Mouse (Mus musculus): Measurements from ENCODE around the gene Hecw2. TPM values are rescaled to one million over a fixed set of nuclear protein-coding genes. Genes with fewer than 3 reads are reported as not detected.

Gene Hecw2
- polyA plus RNA-seq, 1 experiment from 2014 or later, result 2.5 TPM

DNA sequence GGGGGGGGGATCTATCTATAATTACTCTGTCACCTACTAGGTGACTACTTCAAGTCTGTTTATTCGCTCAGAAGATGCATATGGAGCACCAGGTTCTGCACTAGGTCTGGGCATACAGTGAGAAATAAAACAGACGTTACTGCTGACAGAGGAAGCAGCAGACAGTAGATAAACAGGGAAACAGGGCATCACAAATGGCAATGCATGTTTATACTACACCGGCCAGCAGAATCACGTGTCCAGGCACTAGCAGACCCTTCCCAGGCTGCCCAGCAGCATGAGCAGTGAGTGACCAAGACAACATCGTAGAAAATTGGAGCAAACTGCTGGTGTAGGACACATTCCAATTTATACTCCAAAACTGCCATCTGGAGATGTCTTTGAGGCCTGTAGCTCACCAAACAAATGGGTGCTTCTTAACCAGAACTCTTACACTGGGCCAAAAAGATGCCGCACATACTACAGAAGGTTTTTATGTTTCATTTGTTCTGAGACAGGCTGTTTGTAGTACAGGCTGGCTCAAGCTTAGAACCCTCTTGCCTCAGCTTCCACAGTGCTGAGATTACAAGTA, 41.7 kb downstream of the Hecw2 start:
- Histone ChIP-seq H3K4me1 (no peaks in the 10 kb centered on the region), H3K4me2 (no peak overlapping the region), H3K9me3 (replicated peaks) (no peaks in the 10 kb centered on the region), H3K36me3 (ENCODE audit: poor library complexity, severe bottlenecking) (no peaks in the 10 kb centered on the region), H3K4me3 (no peak overlapping the region), H3K27ac (no peak overlapping the region), H3K27me3 (no peaks in the 10 kb centered on the region), H3K9ac (no peak overlapping the region)
- no peak for ATAC-seq
- 86% methylated on average over 6 of the region's 6 CpGs for WGBS

DNA sequence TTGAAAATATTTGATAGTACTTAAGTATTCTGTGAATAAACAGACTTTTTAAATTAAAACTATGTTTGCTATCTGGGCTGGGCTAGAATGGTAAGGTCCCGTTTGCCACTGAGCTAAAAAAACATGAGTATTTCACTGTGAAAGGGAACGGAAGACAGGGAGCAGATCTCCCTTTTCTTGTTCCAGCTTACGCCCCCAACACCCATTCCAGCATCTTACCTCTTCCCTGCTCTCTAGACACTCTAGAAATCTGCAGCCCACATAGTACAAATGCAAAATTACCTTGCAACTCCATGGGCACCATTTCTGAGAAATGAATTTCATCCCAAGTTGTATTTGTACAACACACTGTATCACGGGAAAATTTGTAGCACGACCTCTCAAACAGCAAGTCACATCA, 49.9 kb downstream of the Hecw2 start:
- H3K36me3 ChIP-seq (ENCODE audit: poor library complexity, severe bottlenecking), result no peaks in the 10 kb centered on the region
- H3K4me1 ChIP-seq, result no peaks in the 10 kb centered on the region
- H3K4me2 ChIP-seq, result no peak overlapping the region
- ATAC-seq, result no peak
- H3K9ac ChIP-seq, result no peak overlapping the region
- H3K27ac ChIP-seq, result no peak overlapping the region
- no peak overlapping the region for H3K4me3 ChIP-seq
- H3K9me3 ChIP-seq (replicated peaks), result no peaks in the 10 kb centered on the region
- 91% methylated on average over 5 of the region's 5 CpGs for WGBS
- no peaks in the 10 kb centered on the region for H3K27me3 ChIP-seq

DNA sequence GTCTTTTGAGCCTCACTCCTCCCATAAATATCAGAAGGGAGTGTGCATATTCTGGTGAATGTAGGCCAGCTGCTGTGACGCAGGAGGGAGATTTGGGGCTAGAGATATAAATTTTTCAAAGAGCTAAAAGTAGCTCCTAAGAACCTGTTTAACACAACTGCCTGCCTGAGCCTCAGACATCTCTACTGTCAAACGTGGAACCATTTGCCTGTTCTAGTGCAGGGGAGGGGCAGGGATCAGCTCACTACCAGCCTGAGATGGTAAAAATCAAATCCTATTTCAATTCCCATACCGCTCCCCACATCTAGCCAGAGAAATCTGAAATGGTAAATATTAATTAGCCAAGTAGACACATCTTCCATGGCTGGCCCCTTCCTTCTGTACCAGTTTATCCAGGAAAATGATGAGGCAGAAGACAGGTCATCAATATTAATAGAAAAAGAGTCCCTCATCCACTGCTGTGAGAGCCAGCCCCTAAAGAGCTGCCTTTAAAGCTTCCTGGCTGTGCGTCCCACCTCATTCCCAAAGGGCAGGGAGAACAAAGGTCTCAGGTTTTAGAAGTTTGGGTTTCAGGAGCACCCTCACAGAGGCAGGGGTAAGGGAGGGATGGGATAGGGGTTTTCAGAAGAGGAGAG, 61.0 kb downstream of the Hecw2 start:
- H3K4me2 ChIP-seq, result no peak overlapping the region
- H3K4me1 ChIP-seq, result no peaks in the 10 kb centered on the region
- no peak overlapping the region for H3K9ac ChIP-seq
- 71% methylated on average over 4 of the region's 4 CpGs for WGBS
- no peak overlapping the region for H3K27ac ChIP-seq
- H3K36me3 ChIP-seq (ENCODE audit: poor library complexity, severe bottlenecking), result no peaks in the 10 kb centered on the region
- H3K27me3 ChIP-seq, result no peaks in the 10 kb centered on the region
- no peaks in the 10 kb centered on the region for H3K9me3 ChIP-seq (replicated peaks)
- H3K4me3 ChIP-seq, result no peak overlapping the region
- no peak; the same call in 1 of the 2 replicates for ATAC-seq

DNA sequence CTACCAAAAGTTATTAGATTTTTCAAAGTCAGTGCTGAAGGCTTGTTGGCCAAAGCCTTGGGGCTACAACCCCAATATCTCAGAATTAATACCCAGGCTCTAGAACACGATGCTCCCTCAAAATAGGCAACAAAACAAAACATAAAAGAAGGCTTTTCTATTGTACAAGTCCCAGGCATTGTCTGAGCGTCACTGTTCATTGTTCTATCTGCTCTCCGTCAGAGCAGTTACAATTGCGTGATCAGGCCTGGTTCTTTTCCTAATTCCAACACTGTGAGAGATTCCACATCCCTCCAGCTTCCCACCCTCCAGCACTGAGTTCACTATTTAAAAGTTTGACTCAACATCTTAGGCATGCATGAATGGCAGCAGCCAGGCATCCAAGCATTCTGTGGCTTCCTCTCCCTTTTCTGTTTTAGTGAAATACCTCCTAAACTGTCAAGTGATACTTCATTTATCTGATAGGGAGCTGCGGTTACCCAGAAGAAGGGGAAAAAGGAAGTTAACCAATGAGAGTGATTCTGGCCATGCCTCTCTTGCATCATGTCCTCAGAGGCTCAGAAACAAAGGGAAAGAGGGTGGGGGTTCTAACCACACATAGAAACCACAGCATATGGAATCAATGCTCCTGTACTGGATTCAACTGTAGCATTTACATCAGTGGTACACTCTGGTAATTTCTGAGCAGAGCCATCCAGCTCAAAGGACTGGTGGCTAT, 66.1 kb downstream of the Hecw2 start:
- WGBS, result 43% methylated on average over 5 of the region's 5 CpGs

DNA sequence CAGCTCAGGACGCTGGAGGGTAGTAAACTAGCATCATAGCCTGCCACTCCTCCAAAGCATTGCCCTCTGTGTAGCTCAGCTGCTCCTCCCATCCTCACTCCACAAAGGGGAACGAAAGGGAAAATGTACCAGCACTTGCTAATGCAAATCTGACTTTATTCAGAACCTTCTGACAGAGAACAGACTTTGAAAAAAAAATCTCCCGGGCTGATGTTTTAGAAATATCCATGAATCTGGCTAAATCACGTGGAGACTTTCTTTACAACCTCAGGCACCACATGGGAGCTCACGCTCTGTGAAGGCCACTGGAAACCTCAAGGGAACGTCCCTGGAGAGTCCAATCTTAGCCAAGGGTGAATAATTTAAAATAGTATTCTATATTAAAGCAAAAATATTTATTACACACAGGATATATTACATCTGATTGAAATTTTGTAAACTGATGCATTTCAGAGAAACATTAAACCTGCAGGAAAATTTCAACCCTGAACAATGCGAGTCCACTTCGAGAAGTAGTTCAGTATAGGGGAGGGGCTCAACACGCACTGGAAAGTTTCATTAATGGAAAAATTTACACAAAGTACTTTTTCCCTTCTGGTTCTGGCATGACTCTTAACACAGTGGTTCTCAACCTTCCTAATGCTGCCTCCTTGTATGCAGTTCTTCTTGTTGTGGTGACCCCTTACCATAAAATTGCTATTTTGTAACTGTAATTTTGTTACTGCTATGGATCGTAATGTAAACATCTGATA, 67.8 kb downstream of the Hecw2 start:
- ATAC-seq, result no peak
- no peaks in the 10 kb centered on the region for H3K27me3 ChIP-seq
- no peak overlapping the region for H3K9ac ChIP-seq
- H3K4me3 ChIP-seq, result no peak overlapping the region
- H3K4me2 ChIP-seq, result no peak overlapping the region
- 80% methylated on average over 10 of the region's 10 CpGs for WGBS
- H3K27ac ChIP-seq, result no peak overlapping the region
- H3K9me3 ChIP-seq (replicated peaks), result no peaks in the 10 kb centered on the region
- H3K36me3 ChIP-seq (ENCODE audit: poor library complexity, severe bottlenecking), result no peaks in the 10 kb centered on the region
- no peaks in the 10 kb centered on the region for H3K4me1 ChIP-seq

More for the DNA sequence above, 66.1 kb downstream of the Hecw2 start:
- Histone ChIP-seq H3K36me3 (ENCODE audit: poor library complexity, severe bottlenecking) (no peaks in the 10 kb centered on the region), H3K27me3 (no peaks in the 10 kb centered on the region), H3K27ac (no peak overlapping the region), H3K4me2 (no peak overlapping the region), H3K4me1 (no peaks in the 10 kb centered on the region), H3K9me3 (replicated peaks) (no peaks in the 10 kb centered on the region), H3K4me3 (no peak overlapping the region), H3K9ac (no peak overlapping the region)
- ATAC-seq, result no peak

GRCm38 (mm10) chr1:54122551-54122950, 72.4 kb downstream of the Hecw2 start:
- Histone ChIP-seq H3K9ac (no peak overlapping the region), H3K4me3 (no peak overlapping the region), H3K4me1 (peaks cover 5% of the 10 kb centered on the region), H3K4me2 (no peak overlapping the region), H3K36me3 (ENCODE audit: poor library complexity, severe bottlenecking) (no peaks in the 10 kb centered on the region), H3K27me3 (no peaks in the 10 kb centered on the region), H3K9me3 (replicated peaks) (no peaks in the 10 kb centered on the region), H3K27ac (no peak overlapping the region)
- no peak for ATAC-seq
- 94% methylated on average over 2 of the region's 2 CpGs for WGBS

- peaks cover 5% of the 10 kb centered on the region for H3K4me1 ChIP-seq
- H3K9me3 ChIP-seq (replicated peaks), result no peaks in the 10 kb centered on the region
- H3K27ac ChIP-seq, result no peak overlapping the region
- ATAC-seq, result no peak
- H3K27me3 ChIP-seq, result no peaks in the 10 kb centered on the region
- WGBS, result 87% methylated on average over 5 of the region's 5 CpGs
- H3K36me3 ChIP-seq (ENCODE audit: poor library complexity, severe bottlenecking), result no peaks in the 10 kb centered on the region
- H3K4me2 ChIP-seq, result no peak overlapping the region
- no peak overlapping the region for H3K4me3 ChIP-seq
- no peak overlapping the region for H3K9ac ChIP-seq
Observed at GRCm38 (mm10) chr1:54121071-54121730, 73.8 kb downstream of the Hecw2 start.

- H3K9me3 ChIP-seq (replicated peaks), result no peaks in the 10 kb centered on the region
- 57% methylated on average over 9 of the region's 9 CpGs for WGBS
- ATAC-seq, result peak; percentile 81
Observed at GRCm38 (mm10) chr1:54119638-54120320, 75.2 kb downstream of the Hecw2 start.

DNA sequence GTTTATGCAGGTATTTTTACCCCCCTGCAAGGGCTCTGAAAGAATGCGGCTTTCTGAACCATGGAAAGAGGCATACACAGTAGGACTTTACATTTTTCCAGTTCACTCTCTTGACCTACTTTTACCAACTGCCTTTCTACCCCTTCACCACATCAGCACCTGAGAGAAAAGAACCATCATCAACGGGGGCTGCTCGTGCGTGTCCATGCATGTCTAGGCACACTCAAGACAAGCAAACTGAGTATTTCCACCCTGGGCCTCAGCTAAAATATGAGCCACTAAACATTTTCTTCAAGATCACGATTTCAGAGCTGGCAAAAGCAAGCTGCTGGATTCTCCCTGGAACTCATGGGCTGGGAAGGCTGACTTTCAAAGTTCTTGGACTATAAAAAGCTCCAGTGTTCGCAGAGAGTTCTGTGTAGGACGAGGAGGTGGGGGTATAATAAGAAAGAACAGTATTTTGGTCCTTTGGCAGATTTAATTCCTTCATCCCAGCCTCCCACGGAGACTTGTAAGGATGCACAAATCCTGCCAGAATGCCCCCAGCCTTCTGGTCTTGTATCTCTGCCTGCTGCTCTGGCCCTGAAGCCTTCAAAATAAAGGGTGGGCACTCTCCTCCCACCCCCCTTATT, 76.5 kb downstream of the Hecw2 start:
- H3K4me2 ChIP-seq, result no peak overlapping the region
- no peaks in the 10 kb centered on the region for H3K27me3 ChIP-seq
- no peaks in the 10 kb centered on the region for H3K36me3 ChIP-seq (ENCODE audit: poor library complexity, severe bottlenecking)
- no peak overlapping the region for H3K4me3 ChIP-seq
- ATAC-seq, result no peak
- H3K9me3 ChIP-seq (replicated peaks), result no peaks in the 10 kb centered on the region
- H3K27ac ChIP-seq, result no peak overlapping the region
- peaks cover 5% of the 10 kb centered on the region for H3K4me1 ChIP-seq
- 71% methylated on average over 8 of the region's 8 CpGs for WGBS
- no peak overlapping the region for H3K9ac ChIP-seq

More at GRCm38 (mm10) chr1:54119638-54120320, 75.2 kb downstream of the Hecw2 start:
- no peak overlapping the region for H3K4me3 ChIP-seq
- H3K4me1 ChIP-seq, result peaks cover 5% of the 10 kb centered on the region
- no peak overlapping the region for H3K27ac ChIP-seq
- H3K4me2 ChIP-seq, result no peak overlapping the region
- H3K9ac ChIP-seq, result no peak overlapping the region
- no peaks in the 10 kb centered on the region for H3K27me3 ChIP-seq
- H3K36me3 ChIP-seq (ENCODE audit: poor library complexity, severe bottlenecking), result no peaks in the 10 kb centered on the region

- Histone ChIP-seq H3K27me3 (no peaks in the 10 kb centered on the region), H3K9ac (no peak overlapping the region), H3K36me3 (ENCODE audit: poor library complexity, severe bottlenecking) (no peaks in the 10 kb centered on the region), H3K4me1 (no peaks in the 10 kb centered on the region), H3K4me2 (no peak overlapping the region), H3K27ac (no peak overlapping the region), H3K4me3 (no peak overlapping the region), H3K9me3 (replicated peaks) (no peaks in the 10 kb centered on the region)
- no peak for ATAC-seq
- 90% methylated on average over 8 of the region's 8 CpGs for WGBS
Observed at GRCm38 (mm10) chr1:54110920-54111605, 83.9 kb downstream of the Hecw2 start.

- Histone ChIP-seq H3K4me3 (no peak overlapping the region), H3K27ac (no peak overlapping the region), H3K4me1 (no peaks in the 10 kb centered on the region), H3K9me3 (replicated peaks) (no peaks in the 10 kb centered on the region), H3K27me3 (no peaks in the 10 kb centered on the region), H3K9ac (no peak overlapping the region), H3K4me2 (no peak overlapping the region), H3K36me3 (ENCODE audit: poor library complexity, severe bottlenecking) (no peaks in the 10 kb centered on the region)
- 61% methylated on average over 5 of the region's 5 CpGs for WGBS
- ATAC-seq, result no peak
Observed at GRCm38 (mm10) chr1:54109255-54109654, 85.7 kb downstream of the Hecw2 start.
